Mouse (Mus musculus) CH12.LX (cell line): ENCODE data around the gene Gm26897. TPM values are rescaled to one million over a fixed set of nuclear protein-coding genes. Genes with fewer than 3 reads are reported as not detected.

ENCODE experiments used
- DNase-seq: peaks from one replicate; pipeline ENCODE4 v3.0.0-alpha.2; 2013; ENCODE audit errors: extremely low read depth
- H3K27ac ChIP-seq: 2 replicates; pipeline ENCODE4 v1.5.1; 2012; ENCODE audit warnings: low read depth, mild to moderate bottlenecking, control low read depth, moderate library complexity; ENCODE audit not compliant: insufficient read depth
- H3K27me3 ChIP-seq: replicated peaks from 2 replicates; pipeline ENCODE3; 2012; ENCODE audit warnings: inconsistent platforms
- H3K36me3 ChIP-seq, 2 experiments: replicated peaks in 1 of 2; 2 replicates each; pipeline versions ENCODE3 to v1.6.1; 2012; ENCODE audit warnings: inconsistent platforms in 1 of 2, low read length in 1 of 2, mild to moderate bottlenecking in 1 of 2, mixed read lengths in 1 of 2, moderate library complexity in 1 of 2; ENCODE audit not compliant: control insufficient read depth in 1 of 2, insufficient read depth in 1 of 2
- H3K4me1 ChIP-seq, 2 experiments: 2 replicates each; pipeline ENCODE4 v1.6.1; 2012; ENCODE audit warnings: inconsistent platforms in 1 of 2, moderate library complexity in 1 of 2; ENCODE audit not compliant: insufficient read depth in 2 of 2, control insufficient read depth in 1 of 2
- H3K4me2 ChIP-seq: 2 replicates; pipeline ENCODE4 v1.6.1; 2012; ENCODE audit warnings: low read depth, mild to moderate bottlenecking, control low read depth; ENCODE audit not compliant: poor library complexity, insufficient read depth, severe bottlenecking
- H3K4me3 ChIP-seq, 3 experiments: fragments of 150-350 bp in 1 of 3; sonication (generic) in 1 of 3; replicated peaks in 1 of 3; 2 replicates each; pipeline versions ENCODE3 to v1.5.1; 2011 to 2012; ENCODE audit warnings: low read depth in 2 of 3, low read length in 2 of 3, mild to moderate bottlenecking in 2 of 3, moderate library complexity in 2 of 3, control low read depth in 1 of 3, improper control_type of control experiment in 1 of 3, inconsistent platforms in 1 of 3, mixed read lengths in 1 of 3; ENCODE audit not compliant: poor library complexity in 1 of 3
- H3K79me2 ChIP-seq: replicated peaks from 2 replicates; pipeline ENCODE4 v1.6.1; 2012; ENCODE audit warnings: mild to moderate bottlenecking, moderate library complexity; ENCODE audit not compliant: control insufficient read depth, poor library complexity, insufficient read depth, severe bottlenecking; ENCODE audit errors: extremely low read depth
- H3K9ac ChIP-seq: 2 replicates; pipeline ENCODE4 v1.6.1; 2012; ENCODE audit warnings: low read depth, mild to moderate bottlenecking, control low read depth, moderate library complexity; ENCODE audit not compliant: insufficient read depth
- H3K9me3 ChIP-seq: replicated peaks from 2 replicates; pipeline ENCODE3; 2012; ENCODE audit warnings: low read length, inconsistent platforms, mixed read lengths
- BHLHE40 ChIP-seq: IDR thresholded peaks from 2 replicates; pipeline ENCODE4 v1.6.1; 2011; ENCODE audit warnings: mild to moderate bottlenecking, low read depth, low read length, improper control_type of control experiment
- GABPA ChIP-seq: IDR thresholded peaks from 2 replicates; pipeline ENCODE4 v1.6.1; 2012; ENCODE audit warnings: low read depth, low read length, improper control_type of control experiment, inconsistent platforms; ENCODE audit not compliant: insufficient replicate concordance
- HCFC1 ChIP-seq: IDR thresholded peaks from 2 replicates; pipeline ENCODE4 v1.6.1; 2012; ENCODE audit warnings: low read depth, mild to moderate bottlenecking, inconsistent platforms, low read length, improper control_type of control experiment
- JUN ChIP-seq: IDR thresholded peaks from 2 replicates; pipeline ENCODE4 v1.6.1; 2011; ENCODE audit warnings: low read depth, mild to moderate bottlenecking, low read length, improper control_type of control experiment, moderate library complexity; ENCODE audit not compliant: insufficient read depth
- MAFK ChIP-seq: IDR thresholded peaks from 2 replicates; pipeline ENCODE4 v1.6.1; 2011; ENCODE audit warnings: low read length, improper control_type of control experiment; ENCODE audit not compliant: insufficient replicate concordance
- MAX ChIP-seq: IDR thresholded peaks from 2 replicates; pipeline ENCODE4 v1.6.1; 2011; ENCODE audit warnings: low read length, improper control_type of control experiment
- MEF2A ChIP-seq: IDR thresholded peaks from 2 replicates; pipeline ENCODE4 v1.6.1; 2014; ENCODE audit warnings: low read depth, mild to moderate bottlenecking, inconsistent platforms, low read length, improper control_type of control experiment, borderline replicate concordance
- MXI1 ChIP-seq: IDR thresholded peaks from 2 replicates; pipeline ENCODE4 v1.6.1; 2011; ENCODE audit warnings: mild to moderate bottlenecking, low read depth, low read length, improper control_type of control experiment
- NELFE ChIP-seq: IDR thresholded peaks from 2 replicates; pipeline ENCODE4 v1.6.1; 2011; ENCODE audit warnings: low read depth, low read length, improper control_type of control experiment
- NRF1 ChIP-seq: IDR thresholded peaks from 2 replicates; pipeline ENCODE4 v1.6.1; 2014; ENCODE audit warnings: low read depth, mild to moderate bottlenecking, inconsistent platforms, low read length, improper control_type of control experiment, moderate library complexity
- PAX5 ChIP-seq: IDR thresholded peaks from 2 replicates; pipeline ENCODE4 v1.6.1; 2012; ENCODE audit warnings: low read length, inconsistent platforms, mixed read lengths
- POLR2AphosphoS2 ChIP-seq: IDR thresholded peaks from 2 replicates; pipeline ENCODE4 v1.6.1; 2011; ENCODE audit warnings: low read depth, low read length, improper control_type of control experiment
- RAD21 ChIP-seq: IDR thresholded peaks from 2 replicates; pipeline ENCODE4 v1.6.1; 2011; ENCODE audit warnings: low read depth, mild to moderate bottlenecking, low read length, improper control_type of control experiment, moderate library complexity
- RCOR1 ChIP-seq: conservative IDR thresholded peaks from 2 replicates; pipeline ENCODE4 v1.6.1; 2012; ENCODE audit warnings: low read depth, mild to moderate bottlenecking, inconsistent platforms, low read length, improper control_type of control experiment
- SMC3 ChIP-seq: IDR thresholded peaks from 2 replicates; pipeline ENCODE4 v1.6.1; 2011; ENCODE audit warnings: low read depth, low read length, improper control_type of control experiment
- TBP ChIP-seq: conservative IDR thresholded peaks from 2 replicates; pipeline ENCODE4 v1.6.1; 2011; ENCODE audit warnings: low read depth, low read length, improper control_type of control experiment
- UBTF ChIP-seq: IDR thresholded peaks from 2 replicates; pipeline ENCODE4 v1.6.1; 2012; ENCODE audit warnings: low read depth, mild to moderate bottlenecking, inconsistent platforms, low read length, improper control_type of control experiment, moderate library complexity
- USF1 ChIP-seq: IDR thresholded peaks from 2 replicates; pipeline ENCODE4 v1.6.1; 2014; ENCODE audit warnings: low read depth, mild to moderate bottlenecking, inconsistent platforms, low read length, improper control_type of control experiment
- ZC3H11A ChIP-seq: IDR thresholded peaks from 2 replicates; pipeline ENCODE4 v1.6.1; 2012; ENCODE audit warnings: low read depth, mild to moderate bottlenecking, inconsistent platforms, low read length, improper control_type of control experiment
- ZKSCAN1 ChIP-seq: IDR thresholded peaks from 2 replicates; pipeline ENCODE4 v1.6.1; 2012; ENCODE audit warnings: low read depth, inconsistent platforms, low read length, improper control_type of control experiment, borderline replicate concordance
- dilution Hi-C: fragments of 300-500 bp; cut with MboI; formaldehyde crosslinking; loops from 2 replicates; pipeline ENCODE4 v1.14.3; 2020; ENCODE audit warnings: low sequenced_read_pairs; ENCODE audit not compliant: extremely low pct_unique_long_range_greater_than_20kb, extremely low pct_ligation_motif_present
- in situ Hi-C: fragments of 300-500 bp; cut with MboI; formaldehyde crosslinking; loops from 3 replicates; pipeline ENCODE4 v1.14.3; 2019; ENCODE audit warnings: low sequenced_read_pairs, low pct_ligation_motif_present, low pct_unique_long_range_greater_than_20kb, mixed read lengths
- polyA plus RNA-seq: library from polyadenylated mRNA; unstranded; fragments of >175 nt; gene quantifications from 2 replicates; pipeline ENCODE4 v1.2.1, GENCODE M21; 2012; ENCODE audit warnings: low read depth; ENCODE audit not compliant: insufficient read length
- total RNA-seq, 2 experiments: library from RNA; depleted of rRNA; stranded (reverse); fragments of 300-350 nt in 1 of 2; fragments of >200 nt in 1 of 2; gene quantifications; 2 replicates each; pipeline ENCODE4 v1.2.3; 2012 to 2014

The Gm26897 gene
- total and polyA plus RNA-seq, 3 experiments, result not detected

DNA sequence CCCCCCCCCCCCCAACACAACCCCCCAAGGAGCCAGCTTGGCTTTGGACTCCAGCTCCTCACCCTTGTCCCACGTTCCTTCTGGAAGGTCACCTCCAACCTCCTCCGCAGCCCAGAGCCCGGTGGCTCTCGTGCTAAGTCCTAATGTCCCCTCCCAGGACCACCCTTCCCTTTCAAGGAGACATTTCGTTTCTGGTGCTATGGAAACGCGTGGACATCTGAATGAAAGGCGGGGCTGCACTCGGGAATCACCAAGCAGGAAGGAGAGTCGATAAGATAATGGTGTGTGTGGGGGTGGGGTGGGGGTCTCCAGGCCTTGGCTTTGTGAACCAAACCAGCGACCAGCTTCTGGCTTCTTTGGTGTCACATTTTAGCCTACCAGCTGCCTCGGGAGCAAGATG is 27.9 kb downstream of the Gm26897 start:
- H3K4me1 ChIP-seq, result no peaks in the 10 kb centered on the region
- H3K79me2 ChIP-seq, result no peaks in the 10 kb centered on the region
- H3K9me3 ChIP-seq, result peaks cover 91% of the 10 kb centered on the region
- no peak overlapping the region for H3K9ac ChIP-seq
- no peak for DNase-seq
- dilution Hi-C loops, result no loop called here
- H3K4me3 ChIP-seq, result no peak overlapping the region
- in situ Hi-C loops, result no loop called here
- H3K27ac ChIP-seq, result no peak overlapping the region
- TF ChIP-seq ZKSCAN1 (no peak), SMC3 (no peak), NELFE (no peak)
- no peak overlapping the region for H3K4me2 ChIP-seq
- H3K36me3 ChIP-seq, result no peaks in the 10 kb centered on the region
- H3K27me3 ChIP-seq, result no peaks in the 10 kb centered on the region

DNA sequence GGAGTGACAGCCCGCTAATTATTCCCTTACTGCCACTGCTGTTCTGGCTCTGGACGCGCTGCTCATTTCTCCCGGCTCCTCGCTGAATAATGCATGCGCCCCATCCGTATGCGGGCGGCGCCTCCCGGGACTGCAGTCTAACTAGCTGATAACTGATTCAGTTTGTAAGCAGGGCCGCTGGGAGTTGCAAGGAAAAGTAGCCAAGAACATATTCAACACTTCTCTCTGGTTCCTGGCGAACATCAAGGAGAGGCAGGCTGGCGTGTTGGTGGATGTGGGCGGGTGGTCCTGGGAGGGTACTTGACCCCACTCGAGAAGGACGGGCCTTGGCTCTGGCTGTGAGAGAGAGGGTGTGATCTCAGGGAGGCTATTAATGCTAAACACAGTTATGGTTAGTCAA is 28.4 kb downstream of the Gm26897 start:
- H3K4me2 ChIP-seq, result no peak overlapping the region
- no peak overlapping the region for H3K9ac ChIP-seq
- DNase-seq, result no peak
- H3K36me3 ChIP-seq, result no peaks in the 10 kb centered on the region
- H3K27ac ChIP-seq, result no peak overlapping the region
- H3K4me3 ChIP-seq, result no peak overlapping the region
- TF ChIP-seq RCOR1 (no peak), BHLHE40 (no peak), HCFC1 (no peak), SMC3 (no peak), MXI1 (no peak), PAX5 (no peak), POLR2AphosphoS2 (no peak), NELFE (no peak), MAFK (no peak), NRF1 (no peak), MAX (no peak), ZC3H11A (no peak), USF1 (no peak), JUN (no peak), UBTF (no peak), TBP (no peak), RAD21 (no peak), GABPA (no peak), MEF2A (no peak)
- TF ChIP-seq, all 38 proteins: peak for 0
- Histone ChIP-seq H3K4me1 (no peaks in the 10 kb centered on the region), H3K27me3 (no peaks in the 10 kb centered on the region), H3K79me2 (no peaks in the 10 kb centered on the region), H3K9me3 (peaks cover 91% of the 10 kb centered on the region)
- dilution Hi-C loops (no loop called here), in situ Hi-C loops (no loop called here)
